Mouse (Mus musculus) liver, embryonic 14.5 days (tissue): ENCODE data around the gene Jade1. TPM values are rescaled to one million over a fixed set of nuclear protein-coding genes. Genes with fewer than 3 reads are reported as not detected.
A peak's percentile ranks its signal among the peaks of the same experiment; 100 is the strongest.

Experiments
- ATAC-seq: fragments of 200-750 bp; cut with Nextera tagmentation; 2 replicates; pipeline ENCODE4 v1.8.0; 2017; ENCODE audit warnings: moderate number of reproducible peaks, mild to moderate bottlenecking, moderate library complexity; ENCODE audit not compliant: insufficient read depth
- DNase-seq, 3 experiments: peaks; one replicate each; pipeline ENCODE4 v3.0.0-alpha.2; 2012 to 2013; ENCODE audit warnings: low read depth in 3 of 3, low spot score in 3 of 3
- H3K27ac ChIP-seq: fragments of 300-500 bp; sonication (generic); 2 replicates; pipeline ENCODE4 v1.5.1; 2014; ENCODE audit warnings: moderate library complexity, mild to moderate bottlenecking, control low read depth, inconsistent platforms
- H3K27me3 ChIP-seq: fragments of 300-500 bp; sonication (generic); 2 replicates; pipeline ENCODE4 v1.6.1; 2014; ENCODE audit warnings: mild to moderate bottlenecking, low read length, moderate library complexity; ENCODE audit not compliant: control insufficient read depth, insufficient read depth
- H3K36me3 ChIP-seq: fragments of 300-500 bp; sonication (generic); replicated peaks from 2 replicates; pipeline ENCODE4 v1.6.1; 2014; ENCODE audit warnings: low read depth; ENCODE audit not compliant: control insufficient read depth, insufficient read depth
- H3K4me1 ChIP-seq, 2 experiments: fragments of 200-500 bp in 1 of 2; fragments of 300-500 bp in 1 of 2; sonication (generic) in 1 of 2; replicated peaks; 2 replicates each; pipeline ENCODE4 v1.6.1; 2012 to 2014; ENCODE audit warnings: antibody characterized with exemption in 1 of 2, inconsistent platforms in 1 of 2, low read length in 1 of 2; ENCODE audit not compliant: control insufficient read depth in 2 of 2, insufficient read depth in 2 of 2
- H3K4me2 ChIP-seq: fragments of 300-500 bp; sonication (generic); 2 replicates; pipeline ENCODE4 v1.6.1; 2014; ENCODE audit warnings: low read depth, mild to moderate bottlenecking, control low read depth, moderate library complexity
- H3K4me3 ChIP-seq, 2 experiments: fragments of 200-500 bp in 1 of 2; fragments of 300-500 bp in 1 of 2; sonication (generic) in 1 of 2; 2 replicates each; pipeline ENCODE4 v1.5.1; 2012 to 2014; ENCODE audit warnings: low read depth in 2 of 2, low read length in 2 of 2, mild to moderate bottlenecking in 2 of 2, control low read depth in 1 of 2, inconsistent platforms in 1 of 2, moderate library complexity in 1 of 2; ENCODE audit not compliant: insufficient read depth in 1 of 2
- H3K9ac ChIP-seq: fragments of 300-500 bp; sonication (generic); replicated peaks from 2 replicates; pipeline ENCODE4 v1.6.1; 2014; ENCODE audit warnings: mild to moderate bottlenecking, control low read depth, moderate library complexity
- H3K9me3 ChIP-seq: fragments of 300-500 bp; sonication (generic); 2 replicates; pipeline ENCODE4 v1.6.1; 2016; ENCODE audit warnings: low read length, mixed read lengths; ENCODE audit not compliant: control insufficient read depth
- CTCF ChIP-seq: IDR thresholded peaks from 2 replicates; pipeline ENCODE4 v1.5.1; 2016; ENCODE audit warnings: antibody characterized with exemption, low read depth, control low read depth
- EP300 ChIP-seq: IDR thresholded peaks from 2 replicates; pipeline ENCODE4 v1.6.1; 2016; ENCODE audit warnings: antibody characterized with exemption, low read depth
- WGBS: fragments of 180-500 bp; shearing (Covaris S2); extraction: QIAGEN DNeasy Blood & Tissue Kit; methylation state at CpG from one replicate; pipeline ENCODE4 v1.1.7; 2014; ENCODE audit not compliant: insufficient replicate concordance; 5-methylcytosine and 5-hydroxymethylcytosine counted together
- polyA plus RNA-seq, 2 experiments: library from polyadenylated mRNA; depleted of rRNA in 1 of 2; stranded (reverse) in 1 of 2; unstranded in 1 of 2; fragments of >200 nt; fragmentation: Nextera tagmentation in 1 of 2; extraction: Ambion mirVana in 1 of 2; gene quantifications; 2 replicates each; pipeline versions ENCODE4 v1.2.1 to v1.2.3; 2012 to 2014

The Jade1 gene
- polyA plus RNA-seq, 2 experiments, result 4.5 to 6.1 TPM

DNA sequence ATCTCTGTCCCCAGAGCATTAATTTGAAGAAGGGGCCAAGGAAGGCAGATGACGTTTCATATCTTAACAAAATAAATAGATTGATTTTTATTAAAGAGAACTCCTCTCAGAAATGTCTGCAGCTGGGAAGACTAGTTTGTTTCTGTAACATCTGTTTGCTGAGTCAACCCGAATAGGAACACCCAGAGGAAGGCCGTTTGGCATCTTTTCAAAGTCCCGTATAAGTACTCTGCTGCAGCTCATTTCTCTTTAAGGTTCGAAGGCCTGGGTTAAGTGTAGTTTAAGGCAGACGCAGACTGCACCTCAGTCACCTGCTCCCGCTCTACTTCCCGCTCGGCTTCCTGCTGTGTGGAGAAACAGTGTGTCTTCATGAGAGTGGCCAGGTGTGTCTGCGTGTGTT, 47.4 kb downstream of the Jade1 start:
- H3K27ac ChIP-seq, result no peak overlapping the region
- H3K4me2 ChIP-seq, result no peak overlapping the region
- no peak for TF ChIP-seq CTCF
- TF ChIP-seq EP300, result no peak
- H3K27me3 ChIP-seq, result no peaks in the 10 kb centered on the region
- no peak for ATAC-seq
- H3K4me1 ChIP-seq, result no peaks in the 10 kb centered on the region
- H3K9ac ChIP-seq, result no peak overlapping the region
- H3K4me3 ChIP-seq, result no peak overlapping the region
- WGBS, result 78% methylated on average over 10 of the region's 10 CpGs
- no peak for DNase-seq
- peaks cover 39% of the 10 kb centered on the region for H3K36me3 ChIP-seq
- no peaks in the 10 kb centered on the region for H3K9me3 ChIP-seq

DNA sequence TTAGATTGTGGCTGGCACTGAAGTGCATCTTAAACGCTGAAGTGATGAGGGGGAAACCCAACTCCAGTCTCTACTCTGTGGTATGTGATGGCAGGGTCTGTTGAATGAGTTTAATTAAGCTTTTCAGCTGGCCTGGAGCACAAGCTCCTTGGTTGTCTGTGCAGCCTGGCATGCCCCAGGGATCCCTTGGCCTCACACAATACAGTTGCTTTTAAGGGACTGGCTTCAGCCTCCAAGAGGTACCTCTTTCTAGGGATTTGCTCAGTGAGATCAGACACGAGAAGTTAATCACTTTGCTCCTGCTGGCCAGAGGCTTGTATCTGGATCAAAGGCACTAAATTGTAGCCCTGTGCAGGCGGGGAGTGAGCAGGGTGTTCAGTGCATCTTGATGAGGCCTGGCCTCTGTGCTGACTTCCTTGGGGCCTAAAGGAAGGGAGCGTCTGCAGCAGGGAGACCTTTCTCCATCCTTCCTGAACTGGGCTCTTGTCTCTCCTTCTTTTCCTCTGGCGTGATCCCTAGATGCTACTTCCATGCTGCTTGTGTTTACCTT, 48.0 kb downstream of the Jade1 start:
- Histone ChIP-seq H3K9me3 (no peaks in the 10 kb centered on the region), H3K4me3 (no peak overlapping the region), H3K36me3 (peaks cover 35% of the 10 kb centered on the region), H3K4me1 (no peaks in the 10 kb centered on the region), H3K27ac (no peak overlapping the region), H3K27me3 (no peaks in the 10 kb centered on the region), H3K4me2 (no peak overlapping the region), H3K9ac (no peak overlapping the region)
- no peak for DNase-seq
- 63% methylated on average over 5 of the region's 5 CpGs for WGBS
- ATAC-seq, result no peak
- TF ChIP-seq EP300 (no peak), CTCF (no peak)

DNA sequence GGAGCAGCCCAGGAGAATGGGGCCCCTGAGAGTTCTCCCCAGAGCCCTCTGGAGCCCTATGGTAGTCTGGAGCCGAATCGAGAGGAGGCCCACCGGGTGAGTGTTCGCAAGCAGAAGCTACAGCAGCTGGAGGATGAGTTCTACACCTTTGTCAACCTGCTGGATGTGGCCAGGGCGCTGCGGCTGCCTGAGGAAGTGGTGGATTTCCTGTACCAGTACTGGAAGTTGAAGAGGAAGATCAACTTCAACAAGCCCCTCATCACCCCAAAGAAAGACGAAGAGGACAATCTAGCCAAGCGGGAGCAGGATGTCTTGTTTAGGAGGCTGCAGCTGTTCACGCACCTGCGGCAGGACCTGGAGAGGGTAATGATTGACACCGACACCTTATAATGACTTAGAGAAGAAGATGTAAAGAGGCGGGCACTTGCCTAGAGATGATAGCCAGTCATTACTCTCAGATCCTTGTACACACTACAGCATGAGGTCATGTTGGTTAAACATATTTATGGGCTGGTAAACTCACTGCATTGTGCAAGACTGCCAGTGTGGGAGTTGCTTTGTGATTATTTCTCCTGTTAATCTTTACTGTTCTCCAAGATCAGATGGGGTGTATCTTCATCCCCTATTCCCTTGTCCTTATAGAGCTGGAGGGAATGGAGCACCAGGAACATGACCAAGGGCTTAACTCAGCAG, 49.2 kb downstream of the Jade1 start:
- Histone ChIP-seq H3K27me3 (no peaks in the 10 kb centered on the region), H3K9ac (no peak overlapping the region), H3K36me3 (peaks cover 29% of the 10 kb centered on the region), H3K4me3 (no peak overlapping the region), H3K27ac (no peak overlapping the region), H3K4me1 (no peaks in the 10 kb centered on the region), H3K4me2 (no peak overlapping the region), H3K9me3 (no peaks in the 10 kb centered on the region)
- TF ChIP-seq CTCF, result no peak
- no peak for TF ChIP-seq EP300
- ATAC-seq, result no peak
- 61% methylated on average over 12 of the region's 12 CpGs for WGBS
- no peak for DNase-seq

DNA sequence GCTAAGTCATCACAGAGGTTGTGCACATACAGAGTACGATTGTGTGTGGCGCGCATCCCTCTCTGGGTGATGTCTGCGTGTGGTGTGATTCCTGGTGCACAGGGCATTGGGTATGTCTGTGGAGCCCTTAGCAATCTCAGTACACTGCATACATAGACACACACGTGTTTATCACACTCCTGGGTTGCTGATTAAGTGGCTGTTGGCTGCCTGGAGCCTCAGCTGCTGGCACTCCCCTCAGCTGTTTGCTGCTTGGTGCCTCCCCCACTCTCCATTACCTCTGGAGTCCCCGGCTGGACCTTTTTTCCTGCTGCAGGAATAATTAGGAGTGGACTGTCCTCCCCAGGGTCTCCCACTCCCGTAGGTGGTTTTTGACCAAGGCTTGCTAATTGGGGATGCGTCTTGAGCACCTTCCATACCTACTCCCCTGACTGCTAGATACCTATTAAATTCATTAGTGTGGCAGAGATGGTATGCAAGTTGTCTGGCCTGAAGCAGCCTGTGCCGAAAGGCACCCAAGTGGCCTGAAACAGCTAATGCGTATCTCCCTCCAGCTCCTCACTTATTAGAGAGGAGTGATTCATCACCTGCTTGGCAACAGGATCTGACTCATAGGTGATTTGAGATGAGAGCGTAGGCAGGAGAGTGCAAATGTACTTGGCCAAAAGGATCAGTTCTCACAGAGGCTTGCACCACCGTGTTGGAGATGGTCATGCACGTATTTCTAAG, 50.2 kb downstream of the Jade1 start:
- no peaks in the 10 kb centered on the region for H3K27me3 ChIP-seq
- no peak for ATAC-seq

DNA sequence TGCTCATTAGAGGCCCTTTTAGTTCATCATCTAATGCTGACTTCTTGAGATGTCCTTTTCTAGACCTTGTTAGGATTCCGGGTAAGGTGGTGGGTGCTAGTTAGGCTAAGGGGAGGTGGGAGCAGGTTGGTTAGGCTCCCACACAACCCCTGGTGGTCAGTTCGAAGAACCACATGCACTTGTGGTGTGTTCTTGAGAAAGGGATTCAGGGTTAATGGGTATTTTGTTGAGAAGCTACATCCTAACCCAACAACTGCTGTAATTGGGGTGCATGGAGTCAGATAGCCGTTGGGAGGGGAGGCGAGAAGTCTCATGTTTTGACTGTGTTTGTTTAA, 50.8 kb downstream of the Jade1 start:
- 82% methylated on average over 4 of the region's 4 CpGs for WGBS

More for the DNA sequence above, 50.2 kb downstream of the Jade1 start:
- Histone ChIP-seq H3K4me2 (no peak overlapping the region), H3K27ac (no peak overlapping the region), H3K4me1 (no peaks in the 10 kb centered on the region), H3K9ac (no peak overlapping the region), H3K4me3 (no peak overlapping the region), H3K36me3 (peaks cover 35% of the 10 kb centered on the region), H3K9me3 (no peaks in the 10 kb centered on the region)
- no peak for TF ChIP-seq EP300
- no peak for TF ChIP-seq CTCF
- 83% methylated on average over 13 of the region's 13 CpGs for WGBS
- no peak for DNase-seq

More for the DNA sequence above, 50.8 kb downstream of the Jade1 start:
- TF ChIP-seq CTCF, result peak; percentile 46
- no peak for TF ChIP-seq EP300
- no peaks in the 10 kb centered on the region for H3K9me3 ChIP-seq
- no peaks in the 10 kb centered on the region for H3K27me3 ChIP-seq
- no peak overlapping the region for H3K27ac ChIP-seq
- H3K4me1 ChIP-seq, result no peaks in the 10 kb centered on the region
- no peak overlapping the region for H3K4me2 ChIP-seq
- no peak overlapping the region for H3K4me3 ChIP-seq
- DNase-seq (no peak), ATAC-seq (no peak)
- H3K36me3 ChIP-seq, result peaks cover 35% of the 10 kb centered on the region
- no peak overlapping the region for H3K9ac ChIP-seq
